Mouse (Mus musculus): ENCODE results near the gene Rb1. TPM values are rescaled to one million over a fixed set of nuclear protein-coding genes. Genes with fewer than 3 reads are reported as not detected.

Gene Rb1
- polyA plus RNA-seq, 1 experiment from 2014 or later, result 17.7 TPM

DNA sequence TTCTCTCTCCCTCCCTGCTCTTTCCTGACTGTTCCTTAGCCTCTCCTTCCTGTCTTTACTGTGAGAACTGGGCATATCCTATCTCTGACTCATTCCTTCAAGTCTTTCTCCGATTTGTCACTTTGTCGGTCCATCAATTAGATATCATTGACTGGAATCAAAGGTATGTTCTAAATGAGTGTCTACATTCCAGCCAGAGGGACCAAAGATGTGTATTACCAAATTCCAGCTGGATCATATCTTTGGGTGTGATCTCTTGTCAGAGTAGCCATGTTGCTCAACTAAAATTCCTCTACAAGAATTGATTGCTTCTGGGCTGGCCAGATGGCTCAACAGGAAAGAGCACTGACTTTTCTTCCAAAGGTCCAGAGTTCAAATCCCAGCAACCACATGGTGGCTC lies 32.0 kb downstream of the Rb1 start:
- H3K4me2 ChIP-seq (ENCODE audit: low read length), result no peak overlapping the region
- H3K9me3 ChIP-seq (ENCODE audit: control insufficient read depth, low read length), result no peaks in the 10 kb centered on the region
- WGBS, result 60% methylated on average over 2 of the region's 2 CpGs
- H3K4me1 ChIP-seq (ENCODE audit: control insufficient read depth in 2 of 2, insufficient read depth in 2 of 2, low read length in 2 of 2), result no peaks in the 10 kb centered on the region; a peak in 1 of 4 replicates
- H3K27me3 ChIP-seq (ENCODE audit: control insufficient read depth, insufficient read depth, low read length), result no peaks in the 10 kb centered on the region
- H3K4me3 ChIP-seq (ENCODE audit: control insufficient read depth in 1 of 2, insufficient read depth in 1 of 2, low read depth in 1 of 2, low read length in 2 of 2), result no peak overlapping the region
- no peak overlapping the region for H3K9ac ChIP-seq (ENCODE audit: low read length)
- 0 out of 2 replicates have a peak, but pooled peaks cover 7% of the 10 kb centered on the region for H3K36me3 ChIP-seq (ENCODE audit: control insufficient read depth, insufficient read depth, low read length)
- H3K27ac ChIP-seq (replicated peaks in 1 of 2; ENCODE audit: control insufficient read depth in 1 of 2, insufficient read depth in 1 of 2, low read depth in 2 of 2, low read length in 2 of 2), result no peak overlapping the region
- no peak for ATAC-seq (ENCODE audit: insufficient number of reproducible peaks, insufficient read depth, low FRiP score, low read depth)

- H3K4me3 ChIP-seq (ENCODE audit: control insufficient read depth in 1 of 2, insufficient read depth in 1 of 2, low read depth in 1 of 2, low read length in 2 of 2), result no peak overlapping the region
- WGBS, result 76% methylated on average over 1 of the region's 1 CpGs
- H3K27ac ChIP-seq (replicated peaks in 1 of 2; ENCODE audit: control insufficient read depth in 1 of 2, insufficient read depth in 1 of 2, low read depth in 2 of 2, low read length in 2 of 2), result no peak overlapping the region
- ATAC-seq (ENCODE audit: insufficient number of reproducible peaks, insufficient read depth, low FRiP score, low read depth), result no peak
- no peaks in the 10 kb centered on the region for H3K27me3 ChIP-seq (ENCODE audit: control insufficient read depth, insufficient read depth, low read length)
- no peak overlapping the region for H3K4me2 ChIP-seq (ENCODE audit: low read length)
- H3K9ac ChIP-seq (ENCODE audit: low read length), result no peak overlapping the region
- no peaks in the 10 kb centered on the region; a peak in 1 of 4 replicates for H3K4me1 ChIP-seq (ENCODE audit: control insufficient read depth in 2 of 2, insufficient read depth in 2 of 2, low read length in 2 of 2)
- no peaks in the 10 kb centered on the region for H3K9me3 ChIP-seq (ENCODE audit: control insufficient read depth, low read length)
- H3K36me3 ChIP-seq (ENCODE audit: control insufficient read depth, insufficient read depth, low read length), result 0 out of 2 replicates have a peak, but pooled peaks cover 12% of the 10 kb centered on the region
Measured at GRCm38 (mm10) chr14:73292434-73292833, 33.2 kb downstream of the Rb1 start.

- no peak overlapping the region for H3K4me3 ChIP-seq (ENCODE audit: control insufficient read depth in 1 of 2, insufficient read depth in 1 of 2, low read depth in 1 of 2, low read length in 2 of 2)
- H3K9ac ChIP-seq (ENCODE audit: low read length), result no peak overlapping the region
- H3K4me2 ChIP-seq (ENCODE audit: low read length), result no peak overlapping the region
- 0 out of 2 replicates have a peak, but pooled peaks cover 8% of the 10 kb centered on the region for H3K36me3 ChIP-seq (ENCODE audit: control insufficient read depth, insufficient read depth, low read length)
- H3K9me3 ChIP-seq (ENCODE audit: control insufficient read depth, low read length), result no peaks in the 10 kb centered on the region
- H3K27me3 ChIP-seq (ENCODE audit: control insufficient read depth, insufficient read depth, low read length), result no peaks in the 10 kb centered on the region
- no peaks in the 10 kb centered on the region; a peak in 1 of 4 replicates for H3K4me1 ChIP-seq (ENCODE audit: control insufficient read depth in 2 of 2, insufficient read depth in 2 of 2, low read length in 2 of 2)
- no peak overlapping the region for H3K27ac ChIP-seq (replicated peaks in 1 of 2; ENCODE audit: control insufficient read depth in 1 of 2, insufficient read depth in 1 of 2, low read depth in 2 of 2, low read length in 2 of 2)
- WGBS, result 80% methylated on average over 2 of the region's 2 CpGs
- ATAC-seq (ENCODE audit: insufficient number of reproducible peaks, insufficient read depth, low FRiP score, low read depth), result no peak
Measured at GRCm38 (mm10) chr14:73289915-73290314, 35.7 kb downstream of the Rb1 start.

DNA sequence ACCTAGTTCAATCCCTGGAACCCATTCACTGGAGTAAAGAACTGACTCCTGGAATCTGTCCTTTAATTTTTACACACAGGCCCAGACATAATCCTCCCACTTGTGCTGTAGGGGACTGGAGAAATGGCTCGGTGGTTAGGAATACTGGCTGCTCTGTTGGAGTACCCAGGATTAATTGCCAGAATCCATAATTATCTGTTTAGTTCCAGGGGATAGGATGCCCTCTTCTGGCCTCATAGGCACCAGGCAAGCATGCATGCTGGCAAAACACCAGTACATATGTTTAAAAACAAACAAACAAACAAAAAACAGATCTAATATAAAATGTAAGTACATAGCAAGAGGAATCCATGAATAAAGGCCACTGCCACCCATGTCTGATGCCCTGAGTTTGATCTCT lies 44.6 kb downstream of the Rb1 start:
- ATAC-seq (ENCODE audit: insufficient number of reproducible peaks, insufficient read depth, low FRiP score, low read depth), result no peak
- Histone ChIP-seq H3K4me3 (ENCODE audit: control insufficient read depth in 1 of 2, insufficient read depth in 1 of 2, low read depth in 1 of 2, low read length in 2 of 2) (no peak overlapping the region), H3K4me1 (ENCODE audit: control insufficient read depth in 2 of 2, insufficient read depth in 2 of 2, low read length in 2 of 2) (no peaks in the 10 kb centered on the region), H3K27me3 (ENCODE audit: control insufficient read depth, insufficient read depth, low read length) (no peaks in the 10 kb centered on the region), H3K9me3 (ENCODE audit: control insufficient read depth, low read length) (no peaks in the 10 kb centered on the region), H3K9ac (ENCODE audit: low read length) (no peak overlapping the region), H3K4me2 (ENCODE audit: low read length) (no peak overlapping the region), H3K36me3 (ENCODE audit: control insufficient read depth, insufficient read depth, low read length) (peaks cover 13% of the 10 kb centered on the region; the same call in 1 of the 2 replicates), H3K27ac (replicated peaks in 1 of 2; ENCODE audit: control insufficient read depth in 1 of 2, insufficient read depth in 1 of 2, low read depth in 2 of 2, low read length in 2 of 2) (no peak overlapping the region)
- WGBS, result 18% methylated on average over 1 of the region's 1 CpGs

DNA sequence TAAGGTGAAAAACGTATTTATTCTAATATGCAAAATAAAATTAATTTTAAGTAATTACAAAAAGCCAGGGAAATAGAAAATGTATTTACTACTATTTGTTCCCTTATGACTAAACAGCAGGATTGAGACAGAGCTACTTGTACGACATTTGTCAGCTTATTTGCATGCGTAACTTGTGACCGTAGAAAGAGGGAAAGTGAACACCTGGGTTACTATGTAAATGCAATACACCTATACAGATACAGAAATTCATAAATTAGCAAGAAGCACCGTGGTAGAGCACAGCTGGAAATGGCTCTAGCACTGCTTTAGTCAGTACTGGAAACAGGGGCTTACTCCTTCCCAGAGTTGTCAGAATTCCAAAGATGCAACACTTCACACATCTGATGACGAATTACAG lies 46.5 kb downstream of the Rb1 start:
- H3K9ac ChIP-seq (ENCODE audit: low read length), result no peak overlapping the region
- no peaks in the 10 kb centered on the region for H3K4me1 ChIP-seq (ENCODE audit: control insufficient read depth in 2 of 2, insufficient read depth in 2 of 2, low read length in 2 of 2)
- H3K27me3 ChIP-seq (ENCODE audit: control insufficient read depth, insufficient read depth, low read length), result no peaks in the 10 kb centered on the region
- no peak overlapping the region for H3K27ac ChIP-seq (replicated peaks in 1 of 2; ENCODE audit: control insufficient read depth in 1 of 2, insufficient read depth in 1 of 2, low read depth in 2 of 2, low read length in 2 of 2)
- peaks cover 17% of the 10 kb centered on the region for H3K36me3 ChIP-seq (ENCODE audit: control insufficient read depth, insufficient read depth, low read length)
- H3K4me2 ChIP-seq (ENCODE audit: low read length), result no peak overlapping the region
- 80% methylated on average over 6 of the region's 6 CpGs for WGBS
- no peak overlapping the region for H3K4me3 ChIP-seq (ENCODE audit: control insufficient read depth in 1 of 2, insufficient read depth in 1 of 2, low read depth in 1 of 2, low read length in 2 of 2)
- H3K9me3 ChIP-seq (ENCODE audit: control insufficient read depth, low read length), result no peaks in the 10 kb centered on the region
- no peak for ATAC-seq (ENCODE audit: insufficient number of reproducible peaks, insufficient read depth, low FRiP score, low read depth)

GRCm38 (mm10) chr14:73271807-73272206 lies 53.8 kb downstream of the Rb1 start:
- 0 out of 2 replicates have a peak, but pooled peaks cover 2% of the 10 kb centered on the region for H3K9me3 ChIP-seq (ENCODE audit: control insufficient read depth, low read length)
- H3K27me3 ChIP-seq (ENCODE audit: control insufficient read depth, insufficient read depth, low read length), result no peaks in the 10 kb centered on the region
- H3K9ac ChIP-seq (ENCODE audit: low read length), result no peak overlapping the region
- peaks cover 2 to 4% of the 10 kb centered on the region in 2 experiments; a peak in 2 of 4 replicates for H3K4me1 ChIP-seq (ENCODE audit: control insufficient read depth in 2 of 2, insufficient read depth in 2 of 2, low read length in 2 of 2)
- peaks cover 18% of the 10 kb centered on the region for H3K36me3 ChIP-seq (ENCODE audit: control insufficient read depth, insufficient read depth, low read length)
- no peak overlapping the region for H3K27ac ChIP-seq (replicated peaks in 1 of 2; ENCODE audit: control insufficient read depth in 1 of 2, insufficient read depth in 1 of 2, low read depth in 2 of 2, low read length in 2 of 2)
- no peak overlapping the region for H3K4me2 ChIP-seq (ENCODE audit: low read length)
- 83% methylated on average over 5 of the region's 5 CpGs for WGBS
- no peak for ATAC-seq (ENCODE audit: insufficient number of reproducible peaks, insufficient read depth, low FRiP score, low read depth)
- H3K4me3 ChIP-seq (ENCODE audit: control insufficient read depth in 1 of 2, insufficient read depth in 1 of 2, low read depth in 1 of 2, low read length in 2 of 2), result no peak overlapping the region

DNA sequence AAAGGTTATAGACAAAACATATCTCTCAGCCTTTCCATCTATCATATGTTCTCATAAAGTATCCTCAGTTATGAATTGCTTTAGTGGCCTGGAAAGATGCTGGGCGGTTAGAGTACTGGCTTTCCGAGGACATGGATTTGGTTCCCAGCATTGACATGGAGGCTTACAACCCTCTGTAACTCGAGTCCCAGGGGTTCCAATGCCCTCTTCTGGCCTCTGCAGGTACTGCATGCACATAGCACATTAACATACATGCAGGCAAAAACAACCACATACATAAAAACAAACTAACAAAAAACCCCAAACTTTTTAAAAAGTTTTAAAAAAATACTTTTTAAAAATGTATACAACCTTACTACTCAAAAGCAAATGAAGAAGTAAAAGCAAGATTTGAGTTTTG lies 59.5 kb downstream of the Rb1 start:
- H3K4me3 ChIP-seq (ENCODE audit: control insufficient read depth in 1 of 2, insufficient read depth in 1 of 2, low read depth in 1 of 2, low read length in 2 of 2), result no peak overlapping the region
- no peaks in the 10 kb centered on the region for H3K27me3 ChIP-seq (ENCODE audit: control insufficient read depth, insufficient read depth, low read length)
- WGBS, result 80% methylated on average over 3 of the region's 3 CpGs
- H3K4me2 ChIP-seq (ENCODE audit: low read length), result no peak overlapping the region
- ATAC-seq (ENCODE audit: insufficient number of reproducible peaks, insufficient read depth, low FRiP score, low read depth), result no peak
- H3K27ac ChIP-seq (replicated peaks in 1 of 2; ENCODE audit: control insufficient read depth in 1 of 2, insufficient read depth in 1 of 2, low read depth in 2 of 2, low read length in 2 of 2), result no peak overlapping the region
- H3K4me1 ChIP-seq (ENCODE audit: control insufficient read depth in 2 of 2, insufficient read depth in 2 of 2, low read length in 2 of 2), result peaks cover 2 to 4% of the 10 kb centered on the region in 2 experiments; a peak in 2 of 4 replicates
- no peak overlapping the region for H3K9ac ChIP-seq (ENCODE audit: low read length)
- peaks cover 11% of the 10 kb centered on the region for H3K9me3 ChIP-seq (ENCODE audit: control insufficient read depth, low read length)
- H3K36me3 ChIP-seq (ENCODE audit: control insufficient read depth, insufficient read depth, low read length), result peaks cover 36% of the 10 kb centered on the region

DNA sequence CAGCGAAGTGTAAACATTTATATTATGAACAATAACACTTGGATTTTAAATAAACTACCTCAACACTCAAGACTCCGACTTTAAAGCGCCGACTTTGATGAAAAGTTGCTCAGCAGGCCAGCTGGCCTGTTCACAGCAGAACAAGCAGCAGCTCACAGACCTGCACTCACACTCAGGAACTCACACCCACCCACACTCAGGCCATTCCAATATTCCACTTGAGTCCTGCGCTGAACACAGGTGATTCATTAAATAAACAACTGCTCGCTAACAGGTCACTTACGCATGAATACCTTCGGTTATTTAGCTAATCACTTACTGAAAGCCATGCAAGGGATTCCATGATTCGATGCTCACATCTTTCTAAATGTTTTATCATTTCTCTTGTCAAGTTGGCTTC lies 63.4 kb downstream of the Rb1 start:
- Histone ChIP-seq H3K36me3 (ENCODE audit: control insufficient read depth, insufficient read depth, low read length) (peaks cover 24% of the 10 kb centered on the region), H3K4me1 (ENCODE audit: control insufficient read depth in 2 of 2, insufficient read depth in 2 of 2, low read length in 2 of 2) (no peaks in the 10 kb centered on the region), H3K27me3 (ENCODE audit: control insufficient read depth, insufficient read depth, low read length) (no peaks in the 10 kb centered on the region), H3K9me3 (ENCODE audit: control insufficient read depth, low read length) (peaks cover 9% of the 10 kb centered on the region), H3K4me3 (ENCODE audit: control insufficient read depth in 1 of 2, insufficient read depth in 1 of 2, low read depth in 1 of 2, low read length in 2 of 2) (no peak overlapping the region), H3K4me2 (ENCODE audit: low read length) (no peak overlapping the region), H3K27ac (replicated peaks in 1 of 2; ENCODE audit: control insufficient read depth in 1 of 2, insufficient read depth in 1 of 2, low read depth in 2 of 2, low read length in 2 of 2) (no peak overlapping the region), H3K9ac (ENCODE audit: low read length) (no peak overlapping the region)
- 91% methylated on average over 9 of the region's 9 CpGs for WGBS
- ATAC-seq (ENCODE audit: insufficient number of reproducible peaks, insufficient read depth, low FRiP score, low read depth), result no peak
